Mouse (Mus musculus) gastrocnemius, postnatal 4 days (tissue): ENCODE results near the gene Zeb2. TPM values are rescaled to one million over a fixed set of nuclear protein-coding genes. Genes with fewer than 3 reads are reported as not detected.

Source experiments
- DNase-seq, 2 experiments: peaks; one replicate each; pipeline ENCODE4 v3.0.0; 2021 to 2022; ENCODE audit warnings: low spot score in 2 of 2, mixed read lengths in 2 of 2
- total RNA-seq, 2 experiments: library from RNA; stranded (reverse); gene quantifications; 2 replicates each; pipeline ENCODE4 v1.2.3; 2021

Zeb2 gene
- total RNA-seq, 2 experiments from 2014 or later: 146 to 156 TPM

- DNase-seq: no peak
Observed at GRCm38 (mm10) chr2:45100017-45100416, 17.2 kb downstream of the Zeb2 start.

DNA sequence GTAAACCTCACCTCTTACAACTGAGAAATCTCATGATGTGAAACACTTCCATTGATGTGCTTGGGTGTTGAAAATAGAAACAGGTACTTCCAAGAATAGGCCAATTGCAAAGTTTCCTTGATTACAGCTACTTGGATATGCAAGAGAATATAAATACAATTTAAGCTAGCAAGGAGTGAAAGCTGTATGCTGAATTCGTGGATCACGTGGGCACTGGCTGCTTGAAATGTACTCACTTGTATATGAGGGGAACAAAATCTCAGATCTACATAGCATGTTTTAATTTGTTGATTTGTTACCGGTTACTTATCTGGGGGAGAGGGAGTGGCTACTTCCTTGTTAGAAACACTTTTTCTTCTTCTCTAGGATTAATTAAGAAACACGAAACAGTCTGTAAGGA is 18.1 kb downstream of the Zeb2 start:
- DNase-seq: no peak

- DNase-seq: no peak
Observed at GRCm38 (mm10) chr2:45097969-45098368, 19.2 kb downstream of the Zeb2 start.

DNA sequence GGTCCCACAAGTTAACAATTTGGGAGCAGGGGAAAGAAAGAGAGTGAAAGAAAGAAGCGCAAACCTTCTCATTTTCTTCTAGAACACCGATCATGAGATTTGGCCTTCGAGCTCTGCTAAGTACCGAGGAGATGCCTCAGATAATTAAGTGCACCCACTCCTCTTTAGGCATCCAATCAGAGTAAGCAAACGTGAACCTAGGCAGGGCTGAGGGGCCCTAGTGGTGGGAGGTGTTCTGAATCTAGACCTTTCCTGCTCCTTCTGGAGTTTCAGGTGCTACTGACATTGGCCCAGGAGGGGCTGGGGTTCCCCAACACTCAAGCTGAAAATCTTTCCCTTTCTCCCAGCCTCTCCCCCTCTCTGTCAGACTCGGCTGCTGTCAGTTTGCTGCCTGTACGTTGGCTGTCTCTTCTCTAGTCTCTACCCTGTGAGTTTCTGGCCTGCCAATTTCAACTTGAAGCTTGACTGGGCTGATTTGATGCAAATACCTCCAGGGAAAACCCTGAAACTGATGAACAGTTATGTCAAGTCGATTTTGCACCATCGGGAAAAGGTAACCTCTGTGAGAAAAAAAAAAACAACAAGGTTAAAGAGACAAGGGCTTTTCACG is 20.5 kb downstream of the Zeb2 start:
- no peak for DNase-seq

- no peak for DNase-seq
Observed at GRCm38 (mm10) chr2:45095825-45096224, 21.4 kb downstream of the Zeb2 start.

GRCm38 (mm10) chr2:45094371-45094967 is 22.7 kb downstream of the Zeb2 start:
- no peak for DNase-seq

GRCm38 (mm10) chr2:45093479-45093878 is 23.7 kb downstream of the Zeb2 start:
- DNase-seq: no peak

- no peak for DNase-seq
Observed at GRCm38 (mm10) chr2:45092654-45093053, 24.5 kb downstream of the Zeb2 start.

DNA sequence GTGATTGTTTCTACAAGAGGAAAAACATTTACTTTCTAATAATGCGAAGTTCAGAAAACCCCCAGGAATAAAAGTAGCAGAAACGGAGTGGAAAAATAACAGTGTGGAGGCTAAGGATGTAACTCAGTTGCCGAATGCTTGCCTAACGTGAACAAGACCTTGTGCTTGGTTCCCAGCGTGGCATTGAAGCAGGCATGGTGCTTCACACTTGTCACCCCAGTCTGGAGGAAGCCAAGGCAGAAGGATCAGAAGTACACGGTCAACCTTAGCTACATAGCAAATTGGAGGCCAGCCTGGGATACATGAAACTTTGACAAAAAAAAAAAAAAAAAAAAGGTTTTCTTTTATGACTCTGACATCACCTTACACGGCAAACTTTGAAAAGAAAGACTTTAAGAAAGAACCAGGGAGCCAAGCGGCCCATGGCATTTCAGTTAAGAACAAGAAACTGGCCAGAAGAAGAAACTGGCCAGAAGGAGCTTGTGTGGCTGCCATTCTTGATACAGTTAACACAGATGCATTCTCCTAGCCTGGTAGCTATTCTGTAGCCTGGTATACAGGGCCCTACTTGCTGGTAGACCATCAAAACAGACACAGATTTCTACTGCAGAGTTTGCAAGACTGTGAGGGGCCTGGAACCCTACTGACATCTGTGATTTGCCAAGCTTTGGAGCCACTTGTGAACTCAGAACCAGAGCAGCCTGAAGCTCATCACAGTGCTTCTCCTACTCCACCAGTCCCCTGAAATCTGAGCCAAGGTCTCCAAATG is 26.5 kb downstream of the Zeb2 start:
- no peak for DNase-seq

- DNase-seq: no peak
Observed at GRCm38 (mm10) chr2:45089251-45089530, 28.0 kb downstream of the Zeb2 start.

GRCm38 (mm10) chr2:45088435-45089250 is 28.6 kb downstream of the Zeb2 start:
- no peak for DNase-seq

GRCm38 (mm10) chr2:45087208-45087607 is 30.0 kb downstream of the Zeb2 start:
- DNase-seq: no peak

- no peak for DNase-seq
Observed at GRCm38 (mm10) chr2:45085653-45086052, 31.5 kb downstream of the Zeb2 start.

GRCm38 (mm10) chr2:45083042-45083441 is 34.2 kb downstream of the Zeb2 start:
- no peak for DNase-seq

- no peak for DNase-seq
Observed at GRCm38 (mm10) chr2:45081559-45081958, 35.6 kb downstream of the Zeb2 start.

- no peak for DNase-seq
Observed at GRCm38 (mm10) chr2:45077938-45078487, 39.2 kb downstream of the Zeb2 start.

GRCm38 (mm10) chr2:45077383-45077782 is 39.8 kb downstream of the Zeb2 start:
- DNase-seq: no peak

DNA sequence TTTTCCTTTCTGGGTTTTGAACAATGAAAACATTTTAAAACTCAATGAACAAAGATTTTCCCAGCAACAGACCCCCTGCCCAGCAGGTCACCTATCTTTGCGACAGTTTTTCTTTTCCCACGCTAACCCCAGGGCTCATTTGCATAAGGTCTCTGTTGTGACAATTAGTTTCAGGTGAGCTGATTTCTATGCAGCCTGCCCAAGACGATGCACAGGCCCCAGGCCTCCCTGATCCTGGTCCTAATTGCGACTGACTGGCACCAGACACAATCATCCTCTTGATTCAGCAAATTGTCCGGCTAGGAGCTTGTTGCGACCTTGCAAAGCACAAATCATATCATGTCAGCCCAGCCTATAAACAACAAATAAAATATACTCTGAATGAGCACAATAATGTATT is 44.2 kb downstream of the Zeb2 start:
- no peak for DNase-seq

DNA sequence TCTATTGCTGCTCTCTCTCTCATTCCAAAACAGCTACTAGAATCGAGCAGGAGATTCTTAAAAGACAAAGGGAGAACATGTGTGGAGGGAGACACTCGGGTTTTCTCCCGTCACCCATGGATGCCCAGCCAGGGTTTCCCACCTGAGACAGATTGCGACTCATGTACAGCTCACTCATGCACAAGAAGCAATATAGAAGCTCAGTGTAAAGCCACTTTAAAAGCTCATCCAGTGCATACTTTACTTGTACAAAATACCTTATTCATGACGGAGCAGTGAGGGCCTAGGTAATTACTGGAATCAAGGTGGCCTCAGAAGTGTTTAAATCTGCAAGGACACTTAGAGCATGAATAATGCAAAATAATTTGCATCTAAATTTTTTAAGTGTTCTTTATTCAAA is 45.9 kb downstream of the Zeb2 start:
- DNase-seq: no peak

GRCm38 (mm10) chr2:45070612-45071276 is 46.5 kb downstream of the Zeb2 start:
- DNase-seq: no peak
